Mouse (Mus musculus) G1E-ER4 (cell line): ENCODE data around the gene Chst11. TPM values are rescaled to one million over a fixed set of nuclear protein-coding genes. Genes with fewer than 3 reads are reported as not detected.

Experiments
- GATA1 ChIP-seq: IDR thresholded peaks from one replicate; pipeline ENCODE4 v1.8.0; 2012; ENCODE audit warnings: low read length, inconsistent platforms
- polyA plus RNA-seq: library from polyadenylated mRNA; stranded (reverse); fragments of >175 nt; gene quantifications from 2 replicates; pipeline ENCODE4 v1.2.3, GENCODE M21; 2012

Gene Chst11
- polyA plus RNA-seq, 1 experiment = 15.5 TPM

- no peak for TF ChIP-seq GATA1
These were observed 225.8 kb downstream of the Chst11 start for GRCm38 (mm10) chr10:83210968-83211583.

DNA sequence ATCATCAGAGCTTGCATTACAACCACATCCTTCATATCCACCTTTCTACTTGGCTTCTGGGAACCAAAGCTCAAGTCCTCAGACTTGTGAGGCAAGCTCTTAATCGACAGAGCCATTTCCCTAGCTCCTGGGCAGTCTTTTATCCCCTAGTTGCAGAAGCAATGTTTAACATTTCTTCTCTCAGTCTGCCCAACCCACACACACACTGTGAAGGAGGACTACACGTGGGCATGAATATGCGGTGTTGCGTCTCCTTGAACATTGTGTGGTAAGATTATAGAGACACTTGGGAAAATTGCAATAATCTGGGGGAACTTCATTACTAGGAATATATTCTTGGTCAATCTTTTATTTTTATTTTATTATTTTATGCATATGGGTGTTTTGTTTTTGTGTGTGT, 227.3 kb downstream of the Chst11 start:
- TF ChIP-seq GATA1 = no peak

- no peak for TF ChIP-seq GATA1
These were observed 230.3 kb downstream of the Chst11 start for GRCm38 (mm10) chr10:83215559-83215958.

- no peak for TF ChIP-seq GATA1
These were observed 232.0 kb downstream of the Chst11 start for GRCm38 (mm10) chr10:83217256-83217655.

DNA sequence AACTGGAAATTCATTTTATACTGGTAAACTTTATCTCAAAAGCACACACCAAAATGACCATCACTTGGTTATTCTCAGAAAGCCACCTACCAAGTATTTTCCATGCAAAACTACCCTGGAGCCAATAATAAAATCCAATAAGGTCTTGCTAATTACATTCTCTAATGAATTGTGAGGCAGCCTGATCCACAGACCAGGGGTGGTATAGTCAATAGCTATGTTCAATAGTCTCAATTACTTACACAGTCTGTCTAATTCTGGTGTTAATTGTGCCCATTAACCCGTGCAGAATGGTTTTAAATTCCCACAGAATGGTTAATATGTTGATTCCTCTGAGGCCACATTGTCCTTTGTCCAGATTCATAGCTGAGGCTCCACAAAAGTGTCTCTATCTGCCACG, 233.5 kb downstream of the Chst11 start:
- TF ChIP-seq GATA1 = no peak

DNA sequence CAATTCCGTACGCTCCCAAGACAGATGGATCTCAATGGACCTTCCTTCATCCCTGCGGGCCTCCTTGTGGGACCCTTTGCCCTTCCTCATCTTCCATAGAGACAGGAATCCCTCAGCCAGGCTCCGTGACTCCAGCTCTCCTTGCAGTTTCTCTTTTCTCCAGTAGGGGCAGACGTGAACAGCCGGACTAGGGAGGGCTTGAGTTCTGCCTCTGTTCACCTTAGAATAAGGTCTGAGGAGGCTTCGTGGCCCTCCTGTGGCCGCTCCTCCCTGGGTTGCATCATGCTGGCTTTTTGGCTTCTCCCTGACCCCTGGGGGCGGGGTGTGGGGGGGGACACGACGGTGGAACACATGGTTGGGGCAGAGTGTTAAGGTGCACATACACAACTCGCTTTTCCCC, 234.4 kb downstream of the Chst11 start:
- TF ChIP-seq GATA1 = no peak

GRCm38 (mm10) chr10:83220217-83220616, 234.9 kb downstream of the Chst11 start:
- TF ChIP-seq GATA1 = no peak

DNA sequence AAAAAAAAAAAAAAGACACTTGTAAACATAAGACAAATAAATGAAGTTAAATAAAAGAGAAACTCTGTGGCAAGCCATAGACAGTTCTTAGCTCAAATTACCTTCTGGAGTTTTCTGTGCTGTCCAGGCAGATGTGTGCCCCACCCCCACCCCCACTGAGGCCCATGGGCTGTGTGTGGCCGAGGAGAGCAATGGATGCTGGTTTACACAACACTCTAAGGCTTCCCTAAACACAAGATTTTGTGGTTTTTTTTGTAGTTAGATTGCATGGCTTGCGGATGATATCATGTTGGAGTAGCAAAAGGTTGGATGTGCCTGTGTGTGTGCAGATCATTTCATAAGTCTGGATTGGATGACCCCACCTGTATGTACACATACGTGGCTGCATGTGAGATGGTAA, 235.5 kb downstream of the Chst11 start:
- TF ChIP-seq GATA1 = no peak

DNA sequence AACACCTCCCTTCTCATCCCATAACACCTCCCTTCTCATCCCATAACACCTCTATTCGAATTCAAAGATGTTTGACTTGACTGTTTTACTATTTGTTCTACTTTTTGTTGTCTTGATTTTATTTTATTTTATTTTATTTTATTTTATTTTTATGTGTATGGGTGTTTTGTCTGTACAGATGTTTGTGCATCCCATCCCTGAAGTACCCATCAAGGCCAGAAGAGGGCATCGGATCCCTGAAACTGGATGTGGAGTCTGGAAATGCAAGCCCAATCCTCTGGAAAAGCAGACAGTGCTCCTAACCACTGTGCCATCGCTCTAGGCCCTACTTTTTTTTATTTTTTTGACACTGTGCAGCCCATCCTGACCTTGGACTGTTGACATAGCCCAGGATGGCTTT, 239.7 kb downstream of the Chst11 start:
- no peak for TF ChIP-seq GATA1

- no peak for TF ChIP-seq GATA1
These were observed 243.3 kb downstream of the Chst11 start for GRCm38 (mm10) chr10:83228626-83229025.

DNA sequence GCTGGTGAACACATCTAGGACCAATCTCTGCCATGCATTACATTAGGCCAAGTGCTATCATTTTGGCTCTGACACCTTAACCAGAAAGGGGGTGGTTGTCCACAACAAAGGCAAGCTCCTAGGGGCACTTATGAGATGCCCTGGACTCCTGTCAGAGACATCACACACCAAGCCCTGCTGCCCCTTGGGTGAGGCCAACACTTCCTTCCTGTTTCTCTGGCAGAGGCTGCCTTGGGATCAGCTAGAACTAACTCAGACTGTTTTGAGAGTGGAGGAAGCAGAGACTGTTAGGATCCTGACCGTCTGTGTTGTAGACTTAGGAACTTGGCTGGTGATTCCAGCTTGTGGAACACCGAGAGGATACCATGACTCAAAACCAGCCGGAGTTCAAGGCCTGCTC, 248.7 kb downstream of the Chst11 start:
- no peak for TF ChIP-seq GATA1

DNA sequence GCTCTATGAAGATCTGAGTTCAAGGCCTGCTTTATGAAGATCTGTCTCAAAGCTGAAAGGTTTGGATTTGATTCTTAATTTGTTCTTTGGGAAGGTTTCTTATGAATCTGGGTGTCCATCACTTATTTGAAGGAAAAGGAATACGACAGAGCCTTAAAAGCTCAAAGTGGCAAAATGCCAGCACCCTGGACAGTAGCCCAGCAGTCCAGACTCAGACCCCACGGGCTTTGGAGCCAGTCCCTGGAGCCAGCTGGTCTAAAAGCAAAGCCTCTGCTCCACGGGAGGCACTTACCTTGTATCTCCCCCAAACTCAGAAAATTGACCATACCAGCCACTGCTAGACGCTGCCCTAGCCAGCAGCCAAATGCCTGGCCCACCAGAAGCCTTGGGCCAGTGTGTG, 249.1 kb downstream of the Chst11 start:
- no peak for TF ChIP-seq GATA1

- TF ChIP-seq GATA1 = no peak
These were observed 256.9 kb downstream of the Chst11 start for GRCm38 (mm10) chr10:83242106-83242686.

DNA sequence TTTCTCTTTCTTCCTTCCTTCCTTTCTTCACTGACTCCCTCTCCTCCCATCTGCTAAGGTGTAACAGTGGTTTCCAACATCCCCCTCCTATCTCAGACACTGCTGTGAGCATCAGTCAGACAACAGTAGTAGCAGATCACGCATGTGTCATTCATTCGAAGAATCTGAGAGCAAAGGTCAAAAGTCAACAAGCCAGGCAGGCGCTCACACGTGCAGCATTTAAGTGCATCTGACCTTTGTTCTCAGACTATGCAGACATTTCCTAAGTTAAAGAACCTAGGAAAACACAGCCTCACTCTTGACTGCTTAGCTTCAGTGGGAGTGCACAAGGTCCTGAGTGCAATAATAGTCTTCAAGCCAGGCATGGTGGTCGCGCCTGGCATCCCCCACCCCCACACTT, 258.8 kb downstream of the Chst11 start:
- TF ChIP-seq GATA1 = no peak

Other genes starting within 250 kb of the Chst11 start
- gene Nfyb, start 221.4 kb upstream of the Chst11 start, polyA plus RNA-seq = 31.6 and 41.0 TPM in 2 replicates
- gene Txnrd1, start 151.5 kb upstream of the Chst11 start, polyA plus RNA-seq = 109 TPM in 2 replicates
- 0.49 and 0.51 TPM in 2 replicates for gene Eid3, start 118.9 kb upstream of the Chst11 start, polyA plus RNA-seq